Mouse (Mus musculus): Measurements from ENCODE around the gene Npy1r. TPM values are rescaled to one million over a fixed set of nuclear protein-coding genes. Genes with fewer than 3 reads are reported as not detected.
A peak's percentile ranks its signal among the peaks of the same experiment; 100 is the strongest.

The Npy1r gene
- polyA plus RNA-seq (2014; fragmentation: Nextera tagmentation; extraction: Ambion mirVana): 0.73 and 1.0 TPM in 2 replicates

- peak within 1 kb of the TSS; percentile 35 for H3K4me3 ChIP-seq (ENCODE audit: low read depth, low read length)
- H3K27ac ChIP-seq (ENCODE audit: low read depth, low read length): no peak within 1 kb of the TSS
- H3K4me2 ChIP-seq (ENCODE audit: low read depth, low read length, severe bottlenecking): peak within 1 kb of the TSS; percentile 62
- H3K9me3 ChIP-seq (ENCODE audit: control insufficient read depth, low read length): no peaks in the 10 kb centered on the region
- peaks cover 13% of the 10 kb centered on the region for H3K27me3 ChIP-seq (ENCODE audit: control insufficient read depth, insufficient read depth, low read length)
- ATAC-seq (replicated peaks; ENCODE audit: low FRiP score): peak; percentile 63
- H3K4me1 ChIP-seq (replicated peaks; ENCODE audit: control insufficient read depth, insufficient read depth, low read length): no peaks in the 10 kb centered on the region
- no peaks in the 10 kb centered on the region for H3K36me3 ChIP-seq (ENCODE audit: control insufficient read depth, insufficient read depth, low read length)
- WGBS: under 1% methylated on average over 30 of the region's 30 CpGs
- peak; percentile 61 for DNase-seq (ENCODE audit: low spot score)
- H3K9ac ChIP-seq (ENCODE audit: low read length): no peak within 1 kb of the TSS
Observed at GRCm38 (mm10) chr8:66696970-66697843, at the start of gene Npy1r. Npy1r (plus strand) TSS chr8:66697192.

- H3K27ac ChIP-seq (ENCODE audit: low read depth, low read length): no peak overlapping the region
- H3K4me2 ChIP-seq (ENCODE audit: low read depth, low read length, severe bottlenecking): no peak overlapping the region
- no peaks in the 10 kb centered on the region for H3K9me3 ChIP-seq (ENCODE audit: control insufficient read depth, low read length)
- H3K36me3 ChIP-seq (ENCODE audit: control insufficient read depth, insufficient read depth, low read length): no peaks in the 10 kb centered on the region
- no peaks in the 10 kb centered on the region for H3K4me1 ChIP-seq (replicated peaks; ENCODE audit: control insufficient read depth, insufficient read depth, low read length)
- ATAC-seq (replicated peaks; ENCODE audit: low FRiP score): no peak
- H3K27me3 ChIP-seq (ENCODE audit: control insufficient read depth, insufficient read depth, low read length): no peaks in the 10 kb centered on the region
- H3K9ac ChIP-seq (ENCODE audit: low read length): no peak overlapping the region
- H3K4me3 ChIP-seq (ENCODE audit: low read depth, low read length): no peak overlapping the region
- WGBS: 79% methylated on average over 2 of the region's 2 CpGs
- no peak for DNase-seq (ENCODE audit: low spot score)
Observed at GRCm38 (mm10) chr8:66681261-66681660, 15.7 kb upstream of the Npy1r start.

GRCm38 (mm10) chr8:66687511-66688329 is 9.3 kb upstream of the Npy1r start, which contains the start of gene Npy5r:
Npy5r (minus strand) TSS chr8:66688128.
- ATAC-seq (replicated peaks; ENCODE audit: low FRiP score): peak; percentile 84
- 2% methylated on average over 43 of the region's 43 CpGs for whole genome bisulfite sequencing
- Histone ChIP-seq H3K4me1 (replicated peaks; ENCODE audit: control insufficient read depth, insufficient read depth, low read length) (0 out of 2 replicates have a peak, but pooled peaks cover 2% of the 10 kb centered on the region), H3K4me3 (ENCODE audit: low read depth, low read length) (peak within 1 kb of the TSS; percentile 39), H3K9me3 (ENCODE audit: control insufficient read depth, low read length) (no peaks in the 10 kb centered on the region), H3K9ac (ENCODE audit: low read length) (peak within 1 kb of the TSS; percentile 67), H3K27ac (ENCODE audit: low read depth, low read length) (no peak within 1 kb of the TSS), H3K27me3 (ENCODE audit: control insufficient read depth, insufficient read depth, low read length) (peaks cover 2% of the 10 kb centered on the region; the same call in 1 of the 2 replicates), H3K4me2 (ENCODE audit: low read depth, low read length, severe bottlenecking) (peak within 1 kb of the TSS; percentile 94), H3K36me3 (ENCODE audit: control insufficient read depth, insufficient read depth, low read length) (no peaks in the 10 kb centered on the region)
- peak; percentile 74 for DNase-seq (ENCODE audit: low spot score)

GRCm38 (mm10) chr8:66688395-66688794 is 8.6 kb upstream of the Npy1r start:
- no peak overlapping the region; the same call in 1 of the 2 replicates for H3K4me3 ChIP-seq (ENCODE audit: low read depth, low read length)
- DNase-seq (ENCODE audit: low spot score) (no peak), ATAC-seq (replicated peaks; ENCODE audit: low FRiP score) (no peak)
- H3K27me3 ChIP-seq (ENCODE audit: control insufficient read depth, insufficient read depth, low read length): peaks cover 2% of the 10 kb centered on the region; the same call in 1 of the 2 replicates
- no peak overlapping the region for H3K27ac ChIP-seq (ENCODE audit: low read depth, low read length)
- no peaks in the 10 kb centered on the region for H3K36me3 ChIP-seq (ENCODE audit: control insufficient read depth, insufficient read depth, low read length)
- 0 out of 2 replicates have a peak, but pooled peaks cover 2% of the 10 kb centered on the region for H3K4me1 ChIP-seq (replicated peaks; ENCODE audit: control insufficient read depth, insufficient read depth, low read length)
- 37% methylated on average over 6 of the region's 6 CpGs for WGBS
- H3K9ac ChIP-seq (ENCODE audit: low read length): no peak overlapping the region
- peak overlapping the region; percentile 94; the same call in 1 of the 2 replicates for H3K4me2 ChIP-seq (ENCODE audit: low read depth, low read length, severe bottlenecking)
- H3K9me3 ChIP-seq (ENCODE audit: control insufficient read depth, low read length): no peaks in the 10 kb centered on the region

- DNase-seq (ENCODE audit: low spot score) (no peak), ATAC-seq (replicated peaks; ENCODE audit: low FRiP score) (no peak)
- Histone ChIP-seq H3K27me3 (ENCODE audit: control insufficient read depth, insufficient read depth, low read length) (peaks cover 2% of the 10 kb centered on the region; the same call in 1 of the 2 replicates), H3K4me2 (ENCODE audit: low read depth, low read length, severe bottlenecking) (no peak overlapping the region), H3K4me3 (ENCODE audit: low read depth, low read length) (no peak overlapping the region), H3K4me1 (replicated peaks; ENCODE audit: control insufficient read depth, insufficient read depth, low read length) (0 out of 2 replicates have a peak, but pooled peaks cover 2% of the 10 kb centered on the region), H3K36me3 (ENCODE audit: control insufficient read depth, insufficient read depth, low read length) (no peaks in the 10 kb centered on the region), H3K9ac (ENCODE audit: low read length) (no peak overlapping the region), H3K9me3 (ENCODE audit: control insufficient read depth, low read length) (no peaks in the 10 kb centered on the region), H3K27ac (ENCODE audit: low read depth, low read length) (no peak overlapping the region)
- 69% methylated on average over 4 of the region's 4 CpGs for WGBS
Observed at GRCm38 (mm10) chr8:66688799-66689198, 8.2 kb upstream of the Npy1r start.

- ATAC-seq (replicated peaks; ENCODE audit: low FRiP score): no peak
- DNase-seq (ENCODE audit: low spot score): no peak
- WGBS: 85% methylated on average over 5 of the region's 5 CpGs
- H3K4me1 ChIP-seq (replicated peaks; ENCODE audit: control insufficient read depth, insufficient read depth, low read length): 0 out of 2 replicates have a peak, but pooled peaks cover 2% of the 10 kb centered on the region
- H3K27me3 ChIP-seq (ENCODE audit: control insufficient read depth, insufficient read depth, low read length): peaks cover 2% of the 10 kb centered on the region; the same call in 1 of the 2 replicates
- H3K4me3 ChIP-seq (ENCODE audit: low read depth, low read length): no peak overlapping the region
- no peak overlapping the region for H3K9ac ChIP-seq (ENCODE audit: low read length)
- H3K4me2 ChIP-seq (ENCODE audit: low read depth, low read length, severe bottlenecking): no peak overlapping the region
- H3K36me3 ChIP-seq (ENCODE audit: control insufficient read depth, insufficient read depth, low read length): no peaks in the 10 kb centered on the region
- H3K27ac ChIP-seq (ENCODE audit: low read depth, low read length): no peak overlapping the region
- H3K9me3 ChIP-seq (ENCODE audit: control insufficient read depth, low read length): no peaks in the 10 kb centered on the region
Observed at GRCm38 (mm10) chr8:66690402-66690801, 6.6 kb upstream of the Npy1r start.

GRCm38 (mm10) chr8:66698011-66698410 is 1.0 kb downstream of the Npy1r start:
- Histone ChIP-seq H3K4me2 (ENCODE audit: low read depth, low read length, severe bottlenecking) (peak overlapping the region; percentile 62; the same call in 1 of the 2 replicates), H3K4me1 (replicated peaks; ENCODE audit: control insufficient read depth, insufficient read depth, low read length) (no peaks in the 10 kb centered on the region), H3K36me3 (ENCODE audit: control insufficient read depth, insufficient read depth, low read length) (no peaks in the 10 kb centered on the region), H3K9me3 (ENCODE audit: control insufficient read depth, low read length) (no peaks in the 10 kb centered on the region), H3K9ac (ENCODE audit: low read length) (no peak overlapping the region), H3K27me3 (ENCODE audit: control insufficient read depth, insufficient read depth, low read length) (peaks cover 13% of the 10 kb centered on the region), H3K27ac (ENCODE audit: low read depth, low read length) (no peak overlapping the region), H3K4me3 (ENCODE audit: low read depth, low read length) (peak overlapping the region; percentile 35; the same call in 1 of the 2 replicates)
- no peak for ATAC-seq (replicated peaks; ENCODE audit: low FRiP score)
- 3% methylated on average over 7 of the region's 7 CpGs for WGBS
- no peak for DNase-seq (ENCODE audit: low spot score)

GRCm38 (mm10) chr8:66698782-66699181 is 1.8 kb downstream of the Npy1r start:
- Histone ChIP-seq H3K27me3 (ENCODE audit: control insufficient read depth, insufficient read depth, low read length) (peaks cover 13% of the 10 kb centered on the region), H3K9me3 (ENCODE audit: control insufficient read depth, low read length) (no peaks in the 10 kb centered on the region), H3K4me3 (ENCODE audit: low read depth, low read length) (no peak overlapping the region), H3K9ac (ENCODE audit: low read length) (no peak overlapping the region), H3K4me2 (ENCODE audit: low read depth, low read length, severe bottlenecking) (no peak overlapping the region), H3K27ac (ENCODE audit: low read depth, low read length) (no peak overlapping the region), H3K36me3 (ENCODE audit: control insufficient read depth, insufficient read depth, low read length) (no peaks in the 10 kb centered on the region), H3K4me1 (replicated peaks; ENCODE audit: control insufficient read depth, insufficient read depth, low read length) (no peaks in the 10 kb centered on the region)
- no peak for ATAC-seq (replicated peaks; ENCODE audit: low FRiP score)
- 67% methylated on average over 7 of the region's 7 CpGs for WGBS
- no peak for DNase-seq (ENCODE audit: low spot score)
